Mouse (Mus musculus): ENCODE results near the gene Map4k5.

DNA sequence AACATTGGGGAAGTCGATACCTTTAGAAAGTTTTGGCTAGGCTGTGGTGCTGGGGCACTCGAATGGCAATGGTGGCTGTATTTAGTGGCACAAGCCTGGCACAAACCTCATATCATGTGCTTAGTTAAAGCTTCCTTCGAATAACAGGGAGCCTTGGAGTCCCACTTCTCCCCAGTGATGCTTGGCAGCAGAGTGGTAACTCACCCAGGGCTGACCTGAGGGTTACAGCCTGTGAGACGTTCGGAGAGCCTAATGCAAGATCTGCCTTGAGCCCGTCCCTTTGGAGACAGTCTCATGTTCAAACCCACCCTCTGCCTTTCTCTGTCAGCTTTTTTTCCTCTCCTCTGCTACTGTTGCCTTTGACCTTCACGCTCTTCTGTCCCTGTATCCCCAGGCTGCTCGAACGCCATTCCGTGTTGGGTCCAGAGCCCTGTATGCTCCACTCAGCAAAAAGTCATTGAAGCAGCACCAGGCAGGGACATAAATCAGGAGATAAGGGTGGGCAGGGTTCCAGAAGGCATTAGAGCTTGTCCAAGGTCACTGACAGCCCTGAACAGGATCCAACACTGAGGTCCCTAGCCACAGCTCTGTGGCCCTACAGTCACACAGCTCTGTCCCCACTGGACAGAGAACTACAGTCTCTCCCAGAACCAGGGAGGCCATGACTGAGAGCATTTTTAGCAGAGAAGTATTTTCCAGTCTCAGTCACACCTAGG lies 110.9 kb downstream of the Map4k5 start:
- TF ChIP-seq CTCF (conservative IDR thresholded peaks at IDR 0.05; ENCODE audit: low read length) (no peak), POU5F1 (IDR thresholded peaks at IDR 0.05; ENCODE audit: borderline replicate concordance, low read length) (no peak)
